Mouse (Mus musculus): ENCODE measurements at regions not wholly inside any gene's neighbourhood (a gene's known extent, or its start where the extent isn't known, plus 50 kb on each side); places are given as distances from the start of the nearest gene placed in this dataset.

DNA sequence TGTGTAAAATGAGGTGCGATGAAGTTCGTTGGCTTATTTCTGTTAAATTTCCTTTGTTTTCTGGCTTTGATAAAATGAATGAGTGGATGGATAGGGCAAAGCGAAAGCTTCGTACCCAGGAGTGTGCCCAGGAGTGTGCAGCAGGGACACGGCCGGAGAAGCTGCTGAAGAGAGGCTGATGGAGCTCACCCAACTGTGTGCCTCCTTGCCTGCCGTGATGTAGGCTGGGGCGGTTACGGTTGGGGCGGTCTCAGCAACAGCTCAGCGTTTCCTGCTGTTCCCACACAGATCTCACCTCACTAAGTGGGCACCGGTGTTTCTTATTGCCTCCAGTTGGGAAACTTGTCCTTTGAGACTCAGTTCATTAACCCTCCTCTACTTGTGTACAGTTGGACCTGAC, 208.2 kb upstream of the Ttc29 start:
- DNase-seq (ENCODE audit: low spot score in 2 of 2), result no peak

DNA sequence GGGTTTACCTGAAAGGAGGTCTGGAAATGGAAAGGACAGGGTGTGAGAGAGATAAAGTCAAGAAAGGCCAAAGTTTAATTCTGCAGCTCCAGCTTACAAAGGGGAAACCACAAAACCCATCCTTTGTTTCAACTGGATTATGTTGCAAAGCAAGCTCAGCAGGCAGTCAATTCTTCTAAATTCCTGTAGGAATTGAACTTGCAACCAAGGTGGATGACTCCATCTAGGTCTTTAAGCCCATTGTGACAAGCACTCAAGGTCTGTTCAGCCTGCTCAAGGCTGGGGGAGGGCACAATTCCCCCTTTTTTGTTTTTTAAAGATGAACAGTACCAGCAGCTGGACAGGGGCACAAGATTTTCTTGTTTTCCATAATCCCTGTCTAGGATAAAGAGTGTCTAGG, 200.0 kb upstream of the Ttc29 start:
- no peak for DNase-seq (ENCODE audit: low spot score in 2 of 2)

DNA sequence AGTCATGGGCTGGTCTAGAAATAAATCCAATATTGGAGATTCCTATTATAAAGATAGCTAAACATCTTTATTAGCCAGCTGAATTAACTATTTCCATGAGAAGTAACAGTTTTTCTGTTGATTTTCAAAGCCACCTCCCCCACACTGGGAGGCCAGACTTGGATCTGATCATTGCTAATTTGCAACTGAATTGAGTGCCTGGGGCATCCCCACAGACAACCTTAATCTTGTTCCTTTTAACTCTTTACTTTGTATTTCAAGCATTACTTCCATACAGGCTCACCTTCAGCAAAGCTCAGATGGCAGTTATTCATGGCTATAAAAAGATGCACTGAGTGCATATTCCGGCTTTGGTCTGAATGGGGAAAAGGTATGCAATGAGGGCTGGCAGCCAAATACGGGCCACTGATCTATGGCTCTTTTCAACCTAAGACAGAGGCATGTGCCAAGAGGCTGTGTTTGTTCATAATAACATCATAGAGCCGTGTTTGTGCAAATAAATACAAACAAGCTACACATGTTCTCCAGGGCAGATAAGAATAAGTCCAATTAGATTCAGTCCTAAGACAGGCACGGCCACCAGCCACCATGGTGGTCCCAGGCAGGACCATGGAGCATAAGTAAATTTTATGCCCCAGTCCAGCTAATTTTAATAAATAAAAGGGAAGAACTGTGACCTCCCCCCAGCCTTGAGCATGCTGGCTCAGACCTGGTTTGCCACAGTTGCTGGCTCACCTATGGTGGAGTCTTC, 194.5 kb upstream of the Ttc29 start:
- DNase-seq (ENCODE audit: low spot score in 2 of 2), result no peak

DNA sequence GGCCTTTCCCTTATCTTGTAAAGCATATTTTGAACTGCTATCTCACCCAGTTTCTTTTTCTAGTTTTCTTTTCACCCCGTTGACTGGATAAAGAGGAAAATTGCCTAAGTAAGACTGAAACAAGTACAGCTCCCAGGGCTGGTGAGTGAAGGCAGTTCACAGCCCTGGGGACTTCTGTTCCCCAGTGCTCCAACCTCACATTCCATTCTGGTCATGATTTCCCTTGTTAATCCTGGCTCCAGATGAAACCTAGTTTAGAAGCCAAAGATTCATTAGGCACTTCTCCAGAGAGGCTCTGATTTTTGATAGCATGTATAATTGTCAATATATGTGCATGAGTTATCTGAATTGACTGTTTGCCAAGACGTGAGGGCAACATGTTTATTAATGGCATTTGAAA, 191.6 kb upstream of the Ttc29 start:
- DNase-seq (ENCODE audit: low spot score in 2 of 2), result no peak

DNA sequence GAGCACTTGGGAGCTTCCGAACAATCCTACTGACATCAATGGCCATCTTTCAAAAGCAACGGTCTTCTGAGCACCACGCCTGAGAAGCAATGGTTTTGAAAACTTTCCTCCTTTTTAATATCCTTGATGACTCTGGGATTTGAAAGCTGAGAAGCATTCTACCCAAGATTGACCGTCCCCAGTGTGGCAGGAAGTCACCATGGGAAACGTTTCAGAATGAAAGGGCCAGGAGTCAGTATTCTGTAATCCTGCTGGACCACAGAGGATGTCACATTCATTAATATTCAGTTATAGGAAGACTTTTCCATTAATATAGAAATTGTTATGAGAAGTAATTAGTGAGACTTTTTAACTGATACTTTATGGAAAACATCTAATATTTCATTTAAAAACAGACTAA, 190.1 kb upstream of the Ttc29 start:
- DNase-seq (ENCODE audit: low spot score in 2 of 2), result no peak

DNA sequence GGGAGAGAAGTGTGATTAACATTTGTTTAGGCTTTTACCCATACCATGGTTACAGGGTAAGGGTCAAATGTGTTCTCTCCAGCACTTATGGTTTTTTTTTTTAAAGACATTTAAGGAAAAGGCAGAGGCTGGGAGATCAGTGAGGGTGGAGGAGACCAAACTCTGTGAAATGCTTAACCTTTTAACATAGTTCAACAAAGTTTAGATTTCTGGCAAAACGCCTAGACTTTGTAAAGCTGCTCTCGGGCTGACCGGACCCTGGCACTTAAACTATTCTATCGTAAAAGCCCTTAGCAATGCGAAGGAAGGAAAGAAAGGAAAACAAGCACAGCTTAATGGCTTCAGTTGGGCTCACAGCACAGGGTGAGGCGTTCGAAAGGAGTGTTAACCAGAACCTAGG, 189.6 kb upstream of the Ttc29 start:
- DNase-seq (ENCODE audit: low spot score in 2 of 2), result no peak

DNA sequence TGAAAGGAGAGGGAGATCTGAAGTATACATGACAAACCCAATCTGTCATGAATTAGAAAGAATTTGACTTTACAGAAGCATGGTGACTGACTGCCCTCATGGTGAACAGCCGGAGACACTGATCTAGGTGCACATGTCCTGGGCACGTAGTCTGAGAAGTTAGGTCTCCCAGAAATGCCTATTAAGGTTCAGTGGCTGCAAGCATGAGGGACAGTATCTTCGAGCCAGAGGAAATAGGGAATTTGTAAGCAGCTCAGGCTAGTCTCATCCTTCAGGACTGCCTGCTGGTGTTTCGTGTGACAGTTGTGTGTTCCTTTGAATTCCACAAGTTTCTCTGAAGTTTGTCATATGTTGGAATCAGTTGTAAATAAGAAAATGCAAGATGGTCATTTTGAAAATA, 189.2 kb upstream of the Ttc29 start:
- DNase-seq (ENCODE audit: low spot score in 2 of 2), result no peak

DNA sequence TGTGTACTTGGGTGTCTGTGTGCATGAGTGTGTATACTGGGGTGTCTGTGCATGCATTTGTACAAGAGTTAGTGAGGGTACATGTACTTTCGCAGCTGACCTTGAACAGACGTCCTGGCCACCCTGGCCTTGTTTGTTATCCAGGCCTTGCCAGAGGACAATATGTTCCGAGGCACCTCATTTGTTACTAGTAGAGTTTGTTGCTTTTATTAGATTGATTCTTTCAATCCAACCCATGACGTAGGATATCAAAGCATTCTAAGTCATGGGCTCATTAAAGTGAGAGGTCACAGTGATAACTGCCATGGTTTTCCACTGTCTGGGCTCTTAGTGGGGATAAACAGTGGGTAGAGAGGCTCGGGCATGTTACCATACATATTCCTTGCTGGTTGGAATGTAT, 188.1 kb upstream of the Ttc29 start:
- no peak for DNase-seq (ENCODE audit: low spot score in 2 of 2)

DNA sequence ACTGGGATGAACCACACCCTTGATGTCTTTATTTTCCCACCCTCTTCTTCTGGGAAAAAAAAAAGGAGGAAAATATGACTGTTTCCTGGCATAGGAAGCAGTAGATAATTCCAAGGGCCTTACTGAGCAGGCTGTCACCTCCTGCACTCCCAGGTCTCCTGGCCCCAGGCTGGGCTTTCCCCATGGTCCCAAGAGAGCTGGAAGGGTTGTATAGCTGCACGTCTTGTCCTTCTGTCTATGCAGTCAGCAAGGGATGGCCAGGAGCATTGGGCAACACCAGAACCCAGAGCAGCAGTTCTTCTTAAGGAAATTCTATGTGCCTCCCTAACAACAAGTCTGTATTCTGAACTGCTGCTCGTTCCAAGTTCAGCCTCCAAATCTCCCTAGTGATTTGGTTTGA, 185.7 kb upstream of the Ttc29 start:
- no peak for DNase-seq (ENCODE audit: low spot score in 2 of 2)

DNA sequence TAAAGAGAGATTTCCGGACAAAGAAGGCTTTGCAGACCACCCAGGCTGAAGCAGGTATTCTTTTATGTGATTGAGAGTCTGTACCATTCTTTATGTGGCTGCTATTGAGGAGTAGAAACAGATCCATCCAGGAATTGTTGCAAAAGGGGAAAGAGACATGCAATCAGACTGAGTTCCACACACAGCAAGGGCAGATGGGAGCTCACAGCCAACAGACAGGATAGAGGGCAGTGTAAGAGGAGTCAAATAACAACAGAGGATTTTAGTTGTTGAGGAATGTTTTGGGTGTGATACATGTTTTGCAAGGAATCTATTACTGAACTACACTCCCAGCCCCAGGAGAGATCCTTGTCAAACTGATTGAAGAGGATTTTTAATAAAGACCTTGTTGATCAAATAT, 184.2 kb upstream of the Ttc29 start:
- DNase-seq (ENCODE audit: low spot score in 2 of 2), result no peak

DNA sequence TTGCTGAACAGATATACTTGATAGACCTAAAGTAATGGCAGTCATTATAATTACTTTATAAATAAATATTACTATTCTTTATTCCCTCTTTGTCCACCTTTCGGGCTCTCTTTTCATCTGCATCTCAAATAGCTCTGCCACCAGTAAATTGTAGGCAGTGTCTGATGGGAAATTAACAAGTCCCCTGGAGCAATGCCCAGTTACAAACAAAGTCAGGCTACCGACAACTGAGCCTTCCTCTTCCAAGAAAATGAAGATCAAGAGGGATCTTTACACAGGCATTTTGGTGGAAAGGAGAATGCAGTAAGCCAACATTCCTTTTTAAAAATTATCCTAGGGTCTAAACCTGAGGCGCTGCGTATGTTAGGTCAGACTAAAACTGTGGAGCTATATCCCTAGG, 181.3 kb upstream of the Ttc29 start:
- no peak for DNase-seq (ENCODE audit: low spot score in 2 of 2)

DNA sequence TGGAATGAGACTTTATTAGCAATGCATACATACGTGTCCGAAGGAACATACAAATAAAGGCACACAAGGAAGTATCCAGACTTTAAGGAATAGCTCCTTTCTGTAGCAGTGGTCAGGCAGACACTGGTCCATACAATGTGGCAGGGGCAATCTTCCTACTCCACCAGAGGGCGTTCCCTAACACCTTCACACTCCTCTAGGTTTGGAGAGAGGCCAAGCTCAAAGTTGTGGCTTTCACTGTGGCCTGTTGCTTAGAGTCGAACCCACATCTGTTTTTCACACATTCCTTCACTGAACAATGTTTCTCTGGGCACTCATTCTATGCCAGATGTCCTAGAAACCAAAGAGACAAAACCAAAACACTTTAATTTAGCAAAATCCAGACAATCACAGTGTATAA, 178.4 kb upstream of the Ttc29 start:
- no peak for DNase-seq (ENCODE audit: low spot score in 2 of 2)

DNA sequence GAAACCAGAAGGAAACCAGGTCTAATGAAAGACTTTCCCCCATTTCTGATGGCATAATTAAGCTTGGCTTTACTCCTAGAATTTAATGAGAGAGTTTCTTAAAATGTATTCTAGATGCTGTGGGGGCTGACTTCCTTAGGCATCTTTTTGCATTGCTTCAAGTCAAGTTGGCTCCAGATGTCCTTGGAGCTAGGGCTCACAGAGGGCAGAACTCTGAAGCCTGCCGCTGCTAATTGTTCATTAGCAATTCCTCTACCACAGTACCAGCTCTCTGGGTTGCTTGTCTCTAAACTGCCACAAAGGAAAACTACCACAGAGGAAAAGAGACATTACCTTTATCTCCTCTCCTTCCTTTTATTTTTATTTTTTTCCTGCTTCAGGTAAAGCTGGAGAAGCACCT, 175.9 kb upstream of the Ttc29 start:
- DNase-seq (ENCODE audit: low spot score in 2 of 2), result peak in 1 of 2 experiments; percentile 31

DNA sequence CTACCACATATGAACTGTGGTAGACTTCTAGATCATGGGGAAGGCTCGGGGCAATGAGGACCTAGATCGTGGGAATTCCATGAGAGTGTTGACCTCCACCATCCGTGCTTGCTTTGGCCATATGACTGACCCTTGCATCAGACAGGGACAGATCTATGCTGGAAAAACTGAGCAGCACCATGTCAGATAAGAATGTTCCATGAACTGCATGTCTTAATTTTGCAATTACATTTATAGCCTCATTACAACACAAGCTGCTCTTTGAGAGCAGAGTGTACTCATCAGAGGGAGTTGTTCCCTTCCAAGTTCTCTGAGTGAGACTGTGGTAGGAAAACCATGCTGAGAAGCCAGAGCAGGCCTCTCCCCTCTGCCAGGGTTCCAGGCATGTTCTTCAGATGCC, 166.4 kb upstream of the Ttc29 start:
- DNase-seq (ENCODE audit: low spot score in 2 of 2), result peak in 1 of 2 experiments; percentile 47

DNA sequence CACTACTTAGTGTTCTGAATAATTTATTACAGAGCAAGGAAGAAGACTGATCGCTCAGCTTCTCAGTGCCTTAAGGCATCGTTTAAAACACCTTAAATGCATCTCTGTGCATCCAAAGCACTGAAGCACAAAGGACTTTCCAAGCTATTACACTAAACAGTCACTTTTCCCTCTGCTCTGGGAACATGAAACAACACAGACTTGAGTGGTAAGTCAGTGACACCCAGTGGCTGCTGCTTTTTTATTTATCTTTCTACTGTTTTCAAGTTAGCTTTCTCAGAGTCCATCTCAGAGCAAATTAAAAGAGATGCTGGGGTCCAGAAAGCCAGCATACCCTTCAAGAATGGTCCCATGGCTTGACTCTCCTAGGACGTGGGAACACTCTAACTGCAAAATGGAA, 162.3 kb upstream of the Ttc29 start:
- DNase-seq (ENCODE audit: low spot score in 2 of 2), result no peak

DNA sequence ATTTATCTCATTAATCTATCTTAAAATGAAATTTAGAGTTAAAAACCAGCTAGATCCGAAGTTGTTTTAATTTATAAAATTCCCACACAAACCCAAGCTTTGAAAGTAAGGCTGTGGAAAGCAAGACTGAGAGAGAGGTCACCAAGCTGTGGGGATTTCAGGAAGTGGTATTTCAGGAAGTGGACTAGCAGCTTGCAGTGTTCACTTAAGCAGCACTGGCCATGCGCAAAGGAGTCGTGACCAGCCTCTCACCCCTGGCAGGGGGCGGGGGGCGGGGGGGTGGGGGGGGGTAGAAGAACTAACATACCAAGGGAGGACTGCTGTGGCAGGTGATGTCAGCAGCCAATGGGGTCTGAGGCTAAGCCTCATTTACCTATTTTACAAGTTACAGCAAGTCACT, 158.7 kb upstream of the Ttc29 start:
- no peak for DNase-seq (ENCODE audit: low spot score in 2 of 2)

DNA sequence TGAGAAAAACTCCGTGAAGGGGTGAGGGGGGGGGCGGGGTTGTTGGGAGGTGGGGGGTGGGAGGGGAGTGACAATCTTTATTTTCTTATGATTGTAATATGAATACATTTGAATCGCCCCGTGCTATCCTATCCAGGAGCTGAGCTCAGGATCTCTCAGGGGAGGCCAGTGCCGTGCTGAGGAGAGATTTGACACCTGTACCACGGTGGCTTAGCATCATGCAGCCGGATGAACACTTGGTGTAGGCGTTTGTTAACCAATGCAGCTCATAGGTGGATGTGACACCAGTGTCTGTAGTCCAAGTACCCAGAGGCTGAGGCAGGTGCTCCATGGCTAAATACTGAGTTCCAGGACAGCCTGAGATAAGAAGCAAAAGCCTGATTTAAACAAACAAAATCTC, 158.2 kb upstream of the Ttc29 start:
- no peak for DNase-seq (ENCODE audit: low spot score in 2 of 2)

DNA sequence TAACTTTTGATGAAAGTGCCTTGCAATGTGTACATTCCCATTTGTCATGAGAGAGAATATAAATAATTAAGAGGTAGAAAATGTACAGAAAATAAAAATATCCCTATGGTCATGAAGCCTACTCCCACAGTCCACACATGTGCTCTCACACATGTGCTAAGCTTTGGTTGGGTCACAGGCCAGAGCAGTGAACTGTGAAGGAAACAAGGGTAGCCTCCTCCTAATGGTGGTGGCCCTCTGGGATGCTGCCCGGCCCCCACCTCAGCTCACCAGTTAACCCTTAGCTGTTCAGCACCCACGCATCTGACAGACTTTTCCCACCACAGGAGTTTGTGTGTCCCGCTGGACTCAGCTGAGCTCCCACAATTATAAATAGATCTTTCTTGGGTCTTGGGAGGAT, 157.6 kb upstream of the Ttc29 start:
- no peak for DNase-seq (ENCODE audit: low spot score in 2 of 2)

DNA sequence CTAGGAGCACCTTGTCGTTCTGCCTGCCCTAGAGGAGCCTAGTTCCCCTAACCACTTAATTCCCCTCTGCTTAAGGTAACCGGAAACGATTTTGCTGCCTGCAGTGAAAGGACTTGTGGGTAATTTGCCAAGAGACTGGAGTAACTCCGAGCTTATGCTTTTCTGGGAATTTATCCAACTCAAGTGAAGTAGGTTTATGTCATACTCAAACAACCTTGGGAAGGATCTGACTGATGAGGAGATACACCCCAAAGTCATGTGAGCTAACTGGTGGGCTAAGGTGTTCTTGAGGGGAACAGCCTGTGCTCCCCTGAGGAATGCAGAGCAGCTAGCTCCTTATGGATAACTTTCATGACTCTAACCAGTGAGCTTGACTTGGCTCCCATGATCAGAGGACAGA, 155.7 kb upstream of the Ttc29 start:
- DNase-seq (ENCODE audit: low spot score in 2 of 2), result no peak

DNA sequence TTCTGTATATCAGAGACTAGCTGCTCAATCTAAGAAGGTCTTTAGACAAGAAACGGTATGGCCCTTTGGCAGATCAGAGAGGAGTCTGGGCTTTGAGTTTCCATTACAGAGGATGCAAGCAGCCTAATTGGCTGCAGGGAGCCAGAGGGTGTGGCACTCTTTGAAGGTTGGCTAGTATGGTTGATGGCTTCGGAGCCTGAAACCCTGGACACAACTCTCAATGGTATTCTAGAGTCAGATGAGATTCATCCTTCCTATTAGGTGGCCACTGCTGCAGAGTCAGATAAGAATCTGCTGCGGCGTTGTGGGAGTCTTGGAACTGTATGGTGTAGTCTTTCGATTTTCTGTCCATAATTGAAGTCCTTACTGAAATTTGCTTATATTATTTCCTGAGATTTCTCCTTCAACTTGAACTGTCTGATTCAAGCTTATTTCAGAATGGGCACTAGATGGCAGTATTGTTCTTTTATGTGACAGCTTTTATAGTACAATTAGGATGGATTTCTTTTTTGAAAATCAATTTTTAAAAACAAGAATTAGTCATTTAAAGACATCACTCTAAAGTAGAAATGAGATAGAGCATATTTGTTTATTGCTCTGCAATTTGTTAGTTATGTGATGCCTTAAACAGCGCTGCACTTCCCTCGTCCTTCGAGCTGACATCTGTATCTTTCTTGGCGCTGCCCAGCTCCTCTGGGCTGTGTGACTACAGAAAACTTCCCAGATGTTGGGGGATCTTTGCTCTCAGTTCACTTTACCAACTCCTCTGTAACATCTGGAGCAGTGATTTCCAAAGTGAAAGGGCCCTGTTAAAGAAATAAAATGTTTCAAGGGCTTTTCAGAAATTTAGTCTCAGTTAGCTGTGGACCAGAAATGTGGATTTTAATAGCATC, 151.0 kb upstream of the Ttc29 start:
- DNase-seq (ENCODE audit: low spot score in 2 of 2), result peak in 1 of 2 experiments; percentile 61

DNA sequence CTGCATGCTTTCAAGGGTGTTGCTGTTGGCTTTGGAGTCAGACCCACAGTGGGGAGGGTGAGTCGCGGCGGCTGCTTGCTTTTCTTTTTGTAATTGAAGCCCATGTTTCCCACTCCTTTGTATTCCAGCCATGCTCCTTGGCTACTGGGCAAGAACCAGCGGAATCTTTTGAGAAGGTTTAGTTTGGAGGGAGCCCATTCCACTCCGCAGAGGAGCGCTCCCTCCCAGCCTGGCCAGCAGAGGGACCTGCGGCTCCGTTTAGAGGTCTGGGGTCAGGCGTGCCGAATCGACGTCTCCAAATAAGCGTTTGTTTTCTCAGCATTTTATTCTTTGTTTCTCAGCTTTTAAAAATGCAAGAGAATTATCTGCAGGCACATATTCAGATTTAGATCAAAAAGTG, 149.6 kb upstream of the Ttc29 start:
- peak; percentile 32 to 59 for DNase-seq (ENCODE audit: low spot score in 2 of 2)

DNA sequence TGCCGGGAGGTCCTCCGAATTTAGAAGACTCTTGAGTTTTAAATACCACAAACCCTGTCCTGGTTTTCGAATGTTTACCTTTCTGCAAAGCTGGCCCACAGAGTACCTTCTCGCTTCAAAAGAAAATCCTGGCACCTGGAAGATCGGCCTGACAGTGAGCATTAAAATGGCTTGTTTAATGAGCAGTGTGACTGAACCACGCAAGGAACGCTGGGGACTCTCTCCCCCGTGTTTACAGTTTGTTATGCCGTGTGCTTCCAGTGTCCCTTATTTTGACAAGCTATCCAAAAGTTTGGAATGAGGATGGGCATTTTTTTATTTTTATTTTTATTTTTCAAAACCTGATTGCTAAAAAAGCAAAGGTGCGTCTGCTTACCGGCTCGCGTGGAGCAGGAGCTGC, 148.9 kb upstream of the Ttc29 start:
- DNase-seq (ENCODE audit: low spot score in 2 of 2), result no peak
